Mouse (Mus musculus) stomach, adult 2 months (tissue): ENCODE results near the gene Lag3. TPM values are rescaled to one million over a fixed set of nuclear protein-coding genes. Genes with fewer than 3 reads are reported as not detected.

Experiments used
- polyA plus RNA-seq: library from polyadenylated mRNA; depleted of rRNA; stranded (reverse); fragments of >200 nt; gene quantifications from 2 replicates; pipeline ENCODE4 v1.2.3, GENCODE M21; 2012; rRNA removed

Gene Lag3
- polyA plus RNA-seq: 0.84 and 2.3 TPM in 2 replicates

DNA sequence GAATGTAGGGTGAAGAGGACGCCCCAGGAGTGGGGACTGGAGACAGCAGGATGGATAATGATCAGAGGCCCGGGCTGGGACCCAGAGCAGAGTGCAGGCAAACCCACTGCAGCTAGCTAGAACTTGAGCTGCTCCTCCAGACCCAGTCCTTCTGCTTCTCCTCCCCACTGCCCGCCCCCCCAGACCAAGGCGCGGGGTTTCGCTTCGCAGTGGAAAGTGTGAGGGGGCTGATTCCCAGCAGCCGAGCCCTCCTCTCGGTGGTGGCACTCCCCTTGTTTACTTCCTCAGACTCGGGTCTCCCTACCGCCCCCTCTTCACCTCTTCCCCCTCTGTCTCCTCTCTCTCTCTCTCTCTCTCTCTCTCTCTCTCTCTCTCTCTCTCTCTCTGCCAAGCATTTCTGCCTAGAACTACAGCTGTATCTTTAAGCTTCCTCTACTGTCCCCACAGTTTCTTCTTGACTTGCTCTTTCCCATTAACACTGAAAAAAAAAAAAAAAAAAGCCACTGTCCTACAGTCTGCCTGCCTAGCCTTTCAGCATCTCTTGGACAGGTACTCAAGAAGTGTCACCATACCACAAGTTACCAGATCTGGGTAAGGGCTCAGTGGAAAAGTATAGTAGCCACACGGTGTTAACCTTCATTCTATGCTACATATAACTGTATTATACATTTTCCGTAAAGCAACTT is at the start of gene Lag3:
Lag3 (minus strand) TSS at position 173 of the 686 bp plus-strand sequence.

DNA sequence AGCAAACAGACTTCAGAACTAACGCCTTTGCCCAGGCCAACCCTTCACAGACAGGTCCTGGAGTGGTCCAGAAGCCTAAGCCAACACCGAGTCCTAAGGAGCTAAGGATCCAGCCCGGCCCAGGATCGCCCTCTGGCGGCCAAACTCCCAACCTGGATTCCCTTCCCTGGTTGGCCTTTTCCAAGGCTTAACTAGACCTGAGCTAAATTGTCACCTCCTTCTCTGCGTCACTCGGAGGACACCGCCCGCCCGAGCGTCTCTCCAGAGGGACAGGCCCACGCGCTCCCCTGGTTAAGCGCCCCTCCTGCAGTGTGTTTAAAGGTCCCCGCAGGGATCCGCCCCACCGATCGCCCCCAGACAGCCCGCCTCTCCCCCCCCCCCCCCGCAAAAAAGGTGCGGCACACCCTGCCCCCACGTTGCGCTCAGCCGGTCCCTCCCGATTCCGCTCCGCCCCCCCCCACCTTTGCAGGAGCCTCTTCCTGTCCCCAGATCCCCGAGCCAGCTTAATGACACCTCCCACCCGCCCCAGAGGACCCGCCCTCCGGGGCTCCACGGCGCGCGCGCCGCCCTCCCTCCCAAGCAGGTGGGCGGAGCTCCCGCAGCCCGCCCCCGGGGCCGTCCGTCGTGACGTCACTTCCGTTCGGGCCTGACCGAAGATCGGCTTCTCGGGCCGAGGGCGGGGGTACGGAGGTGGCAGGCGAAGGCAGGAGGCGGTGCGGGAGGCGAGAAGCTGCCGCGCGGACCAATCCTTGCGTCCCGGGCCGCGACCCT is 19.4 kb upstream of the Lag3 start, which contains the start of gene Mlf2:
Mlf2 (plus strand) TSS at position 633 of the 771 bp plus-strand sequence.

DNA sequence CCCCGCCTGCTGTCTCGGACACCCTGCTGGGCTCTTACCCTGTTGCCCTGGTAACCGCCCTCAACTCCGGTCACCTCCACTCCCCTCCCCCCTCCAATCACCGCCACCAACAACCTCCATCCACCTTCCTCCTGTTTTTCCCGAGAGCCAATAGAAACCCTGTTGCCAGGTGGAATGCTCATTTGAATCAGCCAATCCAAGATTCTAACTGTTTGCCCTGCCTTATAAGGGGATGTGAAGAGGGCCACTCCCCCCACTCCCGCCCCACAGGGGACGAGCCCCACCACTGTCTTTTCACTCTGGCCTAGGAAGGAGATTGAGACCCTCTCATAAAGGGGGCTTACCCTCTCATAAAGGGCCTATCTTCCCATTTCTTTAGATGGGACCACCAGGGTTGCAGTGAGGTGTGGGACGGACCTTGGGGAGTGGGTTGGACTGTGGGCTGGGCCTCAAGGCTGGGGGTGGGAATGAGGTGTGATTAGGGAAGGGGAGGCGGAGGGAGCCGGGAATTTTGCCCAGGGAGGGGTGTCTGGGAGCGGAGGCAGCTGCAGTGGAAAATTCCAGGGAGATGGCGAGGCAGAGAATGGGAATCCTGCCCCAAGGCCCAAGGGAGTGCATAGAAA is 8.3 kb upstream of the Lag3 start, which contains the start of gene Ptms:
Ptms (minus strand) TSS at position 409 of the 623 bp plus-strand sequence.

DNA sequence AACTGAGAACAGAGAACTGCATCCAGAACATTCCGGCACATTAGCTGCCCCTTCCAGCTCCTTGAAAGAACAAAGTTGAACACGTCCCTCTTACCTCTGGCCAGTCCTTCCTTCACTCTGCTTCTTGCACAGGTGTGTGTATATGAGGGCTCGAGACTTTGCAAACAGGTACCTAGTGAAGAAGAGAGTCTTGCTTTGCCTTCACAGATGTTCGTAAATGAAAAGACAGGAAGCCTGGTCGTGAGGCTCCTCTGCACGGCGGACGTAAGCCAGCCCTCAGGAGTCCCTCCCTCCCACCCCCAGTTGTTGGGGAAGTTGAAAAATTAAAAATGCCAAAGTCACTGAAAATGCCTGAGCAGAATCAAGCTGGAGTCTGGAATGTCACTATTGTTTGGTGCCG is 23.5 kb downstream of the Lag3 start, which contains the start of gene Cd4:
Cd4 (minus strand) TSS at position 236 of the 400 bp plus-strand sequence.

DNA sequence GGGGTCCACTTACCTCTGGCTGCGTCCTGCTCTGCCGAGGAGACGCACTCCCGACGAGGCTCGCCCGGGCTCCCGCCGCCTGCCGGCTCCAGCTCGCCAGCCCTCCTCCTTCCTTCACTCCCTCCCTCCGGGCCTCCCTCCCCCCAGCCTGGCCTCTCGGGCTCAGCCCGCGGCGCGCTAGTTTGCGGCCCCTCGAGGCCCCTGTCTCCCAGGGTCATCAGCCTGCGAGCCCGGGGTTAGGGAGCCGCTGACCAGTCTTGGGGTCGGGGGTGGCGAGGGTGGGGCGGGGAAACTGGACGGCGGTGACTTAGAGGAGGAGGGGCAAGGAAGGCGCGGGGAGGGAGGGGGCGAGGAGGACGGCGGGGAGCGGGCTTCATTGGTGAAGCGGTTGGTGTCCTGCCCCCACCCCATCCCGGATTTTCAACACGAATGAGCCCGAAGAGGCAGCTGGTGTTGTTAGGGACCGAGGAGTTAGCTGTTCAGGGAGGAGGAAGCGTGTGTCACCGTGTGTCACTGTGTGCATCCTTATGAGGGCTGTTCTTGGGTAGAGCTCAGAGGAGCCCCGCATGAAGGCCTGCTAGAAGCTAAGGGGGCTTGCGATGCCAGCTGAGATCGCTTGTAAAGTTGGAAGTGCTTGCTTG is 47.7 kb downstream of the Lag3 start, which contains the start of gene Gpr162:
Gpr162 (minus strand) TSS at position 326 of the 641 bp plus-strand sequence.

DNA sequence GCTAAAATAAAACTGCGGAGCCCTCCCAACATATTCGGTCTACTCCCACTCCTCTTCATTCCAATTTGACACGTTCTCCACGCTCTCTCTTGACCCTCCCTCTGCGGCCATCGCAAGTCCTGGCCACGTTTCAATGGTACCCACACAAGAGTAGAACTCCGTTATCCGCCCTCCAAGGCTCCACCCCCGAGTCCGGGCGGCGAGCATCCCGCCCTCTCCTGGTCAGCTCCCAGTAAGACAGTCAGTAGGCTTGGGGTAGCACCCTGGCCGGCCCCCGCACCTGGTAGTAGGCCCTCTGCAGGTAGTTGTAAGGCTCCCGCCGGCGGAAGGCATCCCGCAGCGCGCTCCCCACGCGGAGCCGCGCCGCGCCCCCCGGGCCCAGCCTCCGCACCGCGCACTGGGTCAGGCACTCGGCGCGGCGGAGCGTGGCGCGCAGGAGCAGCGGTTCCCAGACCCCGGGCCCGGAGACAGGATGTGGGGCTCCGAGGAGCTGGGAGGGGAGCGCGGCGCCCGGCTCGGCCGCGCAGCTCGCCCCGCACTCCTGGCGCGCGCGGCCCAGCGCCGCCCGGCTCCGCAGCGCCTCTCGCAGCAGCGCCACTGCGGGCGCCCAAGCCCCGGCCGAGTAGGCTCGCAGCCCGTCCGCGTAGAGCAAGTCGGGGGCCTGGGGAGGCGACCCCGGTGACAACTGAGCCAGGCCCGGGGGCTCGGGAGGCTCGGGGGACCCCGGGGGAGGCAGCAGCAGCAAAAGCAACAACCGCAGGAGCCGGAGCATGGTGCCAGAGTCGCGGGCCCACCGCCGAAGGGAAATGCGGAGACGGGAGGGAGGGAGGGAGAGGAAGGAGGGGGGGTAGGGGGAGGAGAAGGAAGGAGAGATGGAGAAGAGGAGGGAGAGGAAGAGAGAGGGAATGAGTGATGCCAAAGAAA is 54.3 kb downstream of the Lag3 start, which contains the start of gene P3h3:
P3h3 (minus strand) TSS at position 837 of the 924 bp plus-strand sequence.

Other genes with a start within 250 kb of the Lag3 start
- gene Lpcat3, start 248.7 kb downstream of the Lag3 start, polyA plus RNA-seq: 46.7 and 49.3 TPM in 2 replicates
- gene Emg1, start 199.5 kb downstream of the Lag3 start, polyA plus RNA-seq: 9.4 and 10.8 TPM in 2 replicates
- gene Phb2, start 199.4 kb downstream of the Lag3 start, polyA plus RNA-seq: 83.4 and 111 TPM in 2 replicates
- gene Ptpn6, start 173.0 kb downstream of the Lag3 start, polyA plus RNA-seq: 9.1 and 9.5 TPM in 2 replicates
- 80.8 and 106 TPM in 2 replicates for gene Grcc10, start 170.3 kb downstream of the Lag3 start, polyA plus RNA-seq
- not detected in 2 replicates for gene Gm45234, start 155.7 kb downstream of the Lag3 start, polyA plus RNA-seq
- gene Atn1, start 155.2 kb downstream of the Lag3 start, polyA plus RNA-seq: 38.7 and 38.9 TPM in 2 replicates
- gene Eno2, start 142.0 kb downstream of the Lag3 start, polyA plus RNA-seq: 4.7 and 5.5 TPM in 2 replicates
- gene Lrrc23, start 132.0 kb downstream of the Lag3 start, polyA plus RNA-seq: 0.13 and 0.26 TPM in 2 replicates
- 14.1 and 16.2 TPM in 2 replicates for gene Spsb2, start 103.0 kb downstream of the Lag3 start, polyA plus RNA-seq
- gene Tpi1, start 97.4 kb downstream of the Lag3 start, polyA plus RNA-seq: 179 and 210 TPM in 2 replicates
- 36.1 and 46.9 TPM in 2 replicates for gene Usp5, start 82.2 kb downstream of the Lag3 start, polyA plus RNA-seq
- 19.8 and 24.0 TPM in 2 replicates for gene Cdca3, start 82.2 kb downstream of the Lag3 start, polyA plus RNA-seq
- gene Gnb3, start 71.4 kb downstream of the Lag3 start, polyA plus RNA-seq: 0.10 and 0.24 TPM in 2 replicates
- 12.1 and 14.8 TPM in 2 replicates for gene P3h3, start 54.0 kb downstream of the Lag3 start, polyA plus RNA-seq
- 0.77 and 0.80 TPM in 2 replicates for gene Gpr162, start 47.7 kb downstream of the Lag3 start, polyA plus RNA-seq
- gene Cd4, start 23.5 kb downstream of the Lag3 start, polyA plus RNA-seq: 0.58 and 0.83 TPM in 2 replicates
- 1,316 and 1,529 TPM in 2 replicates for gene Ptms, start 8.4 kb upstream of the Lag3 start, polyA plus RNA-seq
- 194 and 239 TPM in 2 replicates for gene Mlf2, start 19.7 kb upstream of the Lag3 start, polyA plus RNA-seq
- 101 and 118 TPM in 2 replicates for gene Cops7a, start 53.8 kb upstream of the Lag3 start, polyA plus RNA-seq
- gene Pianp, start 85.0 kb upstream of the Lag3 start, polyA plus RNA-seq: 7.0 and 7.5 TPM in 2 replicates
- gene Zfp384, start 97.4 kb upstream of the Lag3 start, polyA plus RNA-seq: 24.5 and 29.6 TPM in 2 replicates
- 13.9 and 17.2 TPM in 2 replicates for gene Ing4, start 128.1 kb upstream of the Lag3 start, polyA plus RNA-seq
- gene Acrbp, start 138.0 kb upstream of the Lag3 start, polyA plus RNA-seq: 8.2 and 12.1 TPM in 2 replicates
- gene Lpar5, start 156.2 kb upstream of the Lag3 start, polyA plus RNA-seq: 27.0 and 30.5 TPM in 2 replicates
- 17.1 and 18.8 TPM in 2 replicates for gene Chd4, start 184.3 kb upstream of the Lag3 start, polyA plus RNA-seq
- gene Nop2, start 220.2 kb upstream of the Lag3 start, polyA plus RNA-seq: 3.1 and 4.1 TPM in 2 replicates
- gene Iffo1, start 233.5 kb upstream of the Lag3 start, polyA plus RNA-seq: 9.6 and 10.3 TPM in 2 replicates